Mouse (Mus musculus): ENCODE measurements around the gene Sipa1l1. TPM values are rescaled to one million over a fixed set of nuclear protein-coding genes. Genes with fewer than 3 reads are reported as not detected.

Sipa1l1 gene
- total and polyA plus RNA-seq, 3 experiments, result 13.6 to 36.7 (median 23.6) TPM

- in situ Hi-C loops (cut with MboI; ENCODE audit: low pct_ligation_motif_present, low pct_unique_long_range_greater_than_20kb, low sequenced_read_pairs), result no loop called here
- Histone ChIP-seq H3K4me2 (ENCODE audit: insufficient read depth, low read depth, poor library complexity, severe bottlenecking) (no peak overlapping the region), H3K4me1 (ENCODE audit: control insufficient read depth in 1 of 2, insufficient read depth in 2 of 2) (no peaks in the 10 kb centered on the region), H3K9ac (ENCODE audit: insufficient read depth, low read depth) (no peak overlapping the region), H3K27ac (ENCODE audit: insufficient read depth, low read depth) (no peak overlapping the region), H3K79me2 (replicated peaks; ENCODE audit: control insufficient read depth, extremely low read depth, insufficient read depth, poor library complexity, severe bottlenecking) (no peaks in the 10 kb centered on the region), H3K4me3 (replicated peaks in 1 of 3; ENCODE audit: low read depth in 2 of 3, low read length in 2 of 3, poor library complexity in 1 of 3) (no peak overlapping the region), H3K27me3 (replicated peaks) (no peaks in the 10 kb centered on the region), H3K9me3 (replicated peaks; ENCODE audit: low read length) (no peaks in the 10 kb centered on the region), H3K36me3 (replicated peaks in 1 of 2; ENCODE audit: control insufficient read depth in 1 of 2, insufficient read depth in 1 of 2, low read length in 1 of 2) (peaks cover 0 to 29% of the 10 kb centered on the region in 2 experiments)
- DNase-seq (ENCODE audit: extremely low read depth), result no peak
- dilution Hi-C loops (cut with MboI; ENCODE audit: extremely low pct_ligation_motif_present, extremely low pct_unique_long_range_greater_than_20kb, low sequenced_read_pairs), result no loop called here
- TF ChIP-seq CHD1 (IDR thresholded peaks at IDR 0.05; ENCODE audit: low read depth, low read length) (no peak), CTCF (conservative IDR thresholded peaks at IDR 0.05 in 1 of 2, IDR thresholded peaks at IDR 0.05 in 1 of 2; ENCODE audit: low read depth in 2 of 2, low read length in 2 of 2) (no peak), MEF2A (IDR thresholded peaks at IDR 0.05; ENCODE audit: borderline replicate concordance, low read depth, low read length) (no peak), MAFK (IDR thresholded peaks at IDR 0.05; ENCODE audit: insufficient replicate concordance, low read length) (no peak), ZMIZ1 (IDR thresholded peaks at IDR 0.05; ENCODE audit: low read depth, low read length) (no peak), KAT2A (IDR thresholded peaks at IDR 0.05; ENCODE audit: insufficient replicate concordance, low read length) (no peak), TCF12 (IDR thresholded peaks at IDR 0.05; ENCODE audit: low read depth, low read length) (no peak), ZKSCAN1 (IDR thresholded peaks at IDR 0.05; ENCODE audit: borderline replicate concordance, low read depth, low read length) (no peak), PAX5 (IDR thresholded peaks at IDR 0.05; ENCODE audit: low read length) (no peak), EP300 (IDR thresholded peaks at IDR 0.05; ENCODE audit: low read length) (no peak), NRF1 (IDR thresholded peaks at IDR 0.05; ENCODE audit: low read depth, low read length) (no peak), ZNF384 (IDR thresholded peaks at IDR 0.05; ENCODE audit: low read depth, low read length) (no peak), NELFE (IDR thresholded peaks at IDR 0.05; ENCODE audit: low read depth, low read length) (no peak), MXI1 (IDR thresholded peaks at IDR 0.05; ENCODE audit: low read depth, low read length) (no peak), TBP (conservative IDR thresholded peaks at IDR 0.05; ENCODE audit: low read depth, low read length) (no peak), UBTF (IDR thresholded peaks at IDR 0.05; ENCODE audit: low read depth, low read length) (no peak)
These were observed 27.1 kb downstream of the Sipa1l1 start for GRCm38 (mm10) chr12:82196213-82196612.

- H3K36me3 ChIP-seq (replicated peaks in 1 of 2; ENCODE audit: control insufficient read depth in 1 of 2, insufficient read depth in 1 of 2, low read length in 1 of 2), result peaks cover 0 to 26% of the 10 kb centered on the region in 2 experiments
- no peaks in the 10 kb centered on the region for H3K9me3 ChIP-seq (replicated peaks; ENCODE audit: low read length)
- no peak for TF ChIP-seq CTCF (conservative IDR thresholded peaks at IDR 0.05 in 1 of 2, IDR thresholded peaks at IDR 0.05 in 1 of 2; ENCODE audit: low read depth in 2 of 2, low read length in 2 of 2)
- TF ChIP-seq MYC (IDR thresholded peaks at IDR 0.05; ENCODE audit: low read depth, low read length), result no peak
- TF ChIP-seq JUN (IDR thresholded peaks at IDR 0.05; ENCODE audit: insufficient read depth, low read depth, low read length), result no peak
- no peak for TF ChIP-seq MAX (IDR thresholded peaks at IDR 0.05; ENCODE audit: low read length)
- TF ChIP-seq E2F4 (IDR thresholded peaks at IDR 0.05; ENCODE audit: insufficient replicate concordance, low read depth, low read length), result no peak
- no peaks in the 10 kb centered on the region for H3K79me2 ChIP-seq (replicated peaks; ENCODE audit: control insufficient read depth, extremely low read depth, insufficient read depth, poor library complexity, severe bottlenecking)
- no peak overlapping the region for H3K27ac ChIP-seq (ENCODE audit: insufficient read depth, low read depth)
- dilution Hi-C loops (cut with MboI; ENCODE audit: extremely low pct_ligation_motif_present, extremely low pct_unique_long_range_greater_than_20kb, low sequenced_read_pairs) (no loop called here), in situ Hi-C loops (cut with MboI; ENCODE audit: low pct_ligation_motif_present, low pct_unique_long_range_greater_than_20kb, low sequenced_read_pairs) (no loop called here)
- H3K4me2 ChIP-seq (ENCODE audit: insufficient read depth, low read depth, poor library complexity, severe bottlenecking), result no peak overlapping the region
- H3K27me3 ChIP-seq (replicated peaks), result no peaks in the 10 kb centered on the region
- DNase-seq (ENCODE audit: extremely low read depth), result no peak
- H3K9ac ChIP-seq (ENCODE audit: insufficient read depth, low read depth), result no peak overlapping the region
- no peaks in the 10 kb centered on the region for H3K4me1 ChIP-seq (ENCODE audit: control insufficient read depth in 1 of 2, insufficient read depth in 2 of 2)
- no peak overlapping the region for H3K4me3 ChIP-seq (replicated peaks in 1 of 3; ENCODE audit: low read depth in 2 of 3, low read length in 2 of 3, poor library complexity in 1 of 3)
These were observed 27.6 kb downstream of the Sipa1l1 start for GRCm38 (mm10) chr12:82196615-82197146.
